Mouse (Mus musculus) megakaryocyte-erythroid progenitor cell, adult 5-6 weeks (primary cell): ENCODE data around the gene Chst15. TPM values are rescaled to one million over a fixed set of nuclear protein-coding genes. Genes with fewer than 3 reads are reported as not detected.

Experiments
- ATAC-seq: replicated peaks from 2 replicates; pipeline ENCODE4 v1.8.0; 2016; ENCODE audit warnings: mild to moderate bottlenecking, inconsistent platforms; ENCODE audit not compliant: severe bottlenecking, poor library complexity, low FRiP score, low TSS enrichment
- total RNA-seq, 2 experiments: library from RNA; stranded (forward) in 1 of 2; stranded (reverse) in 1 of 2; fragments of 200-1000, 215-1000 nt in 1 of 2; fragments of >200 nt in 1 of 2; fragmentation: Nextera tagmentation in 1 of 2; gene quantifications; 2 replicates each; pipeline ENCODE4 v1.2.3; 2014 to 2017

Gene Chst15
- total RNA-seq, 2 experiments from 2014 or later = 13.8 to 18.4 TPM

- ATAC-seq = peak; percentile 93
Observed at GRCm38 (mm10) chr7:132242617-132243141, 74.3 kb downstream of the Chst15 start.

- no peak for ATAC-seq
Observed at GRCm38 (mm10) chr7:132238921-132239320, 78.1 kb downstream of the Chst15 start.

- ATAC-seq = no peak
Observed at GRCm38 (mm10) chr7:132237191-132237590, 79.8 kb downstream of the Chst15 start.

GRCm38 (mm10) chr7:132236789-132237188, 80.2 kb downstream of the Chst15 start:
- ATAC-seq = no peak

GRCm38 (mm10) chr7:132234250-132234649, 82.8 kb downstream of the Chst15 start:
- no peak for ATAC-seq

- ATAC-seq = no peak
Observed at GRCm38 (mm10) chr7:132233732-132234131, 83.3 kb downstream of the Chst15 start.

- ATAC-seq = no peak
Observed at GRCm38 (mm10) chr7:132232937-132233336, 84.1 kb downstream of the Chst15 start.

GRCm38 (mm10) chr7:132231476-132231875, 85.6 kb downstream of the Chst15 start:
- ATAC-seq = no peak

- no peak for ATAC-seq
Observed at GRCm38 (mm10) chr7:132230961-132231360, 86.1 kb downstream of the Chst15 start.

GRCm38 (mm10) chr7:132227075-132227640, 89.9 kb downstream of the Chst15 start:
- ATAC-seq = no peak

- peak; percentile 62 for ATAC-seq
Observed at GRCm38 (mm10) chr7:132226379-132227074, 90.5 kb downstream of the Chst15 start.

GRCm38 (mm10) chr7:132223452-132224141, 93.4 kb downstream of the Chst15 start:
- ATAC-seq = no peak

- no peak for ATAC-seq
Observed at GRCm38 (mm10) chr7:132214031-132214430, 103.0 kb downstream of the Chst15 start.

- no peak for ATAC-seq
Observed at GRCm38 (mm10) chr7:132213460-132213859, 103.6 kb downstream of the Chst15 start.

GRCm38 (mm10) chr7:132211920-132212701, 104.9 kb downstream of the Chst15 start:
- no peak for ATAC-seq

- no peak for ATAC-seq
Observed at GRCm38 (mm10) chr7:132210616-132211015, 106.4 kb downstream of the Chst15 start.

- ATAC-seq = no peak
Observed at GRCm38 (mm10) chr7:132208946-132209651, 107.9 kb downstream of the Chst15 start.

- ATAC-seq = no peak
Observed at GRCm38 (mm10) chr7:132204073-132204612, 112.9 kb downstream of the Chst15 start.

- ATAC-seq = no peak
Observed at GRCm38 (mm10) chr7:132199686-132200085, 117.3 kb downstream of the Chst15 start.
